Mouse (Mus musculus): ENCODE measurements around the gene Snf8. TPM values are rescaled to one million over a fixed set of nuclear protein-coding genes. Genes with fewer than 3 reads are reported as not detected.

Gene Snf8
- polyA plus RNA-seq, 1 experiment from 2014 or later = 100 TPM

Other genes starting within 250 kb of the Snf8 start
- gene Phospho1, start 210.4 kb upstream of the Snf8 start, polyA plus RNA-seq (2015; fragmentation: Nextera tagmentation; extraction: Ambion mirVana) = 8.3 and 9.1 TPM in 2 replicates
- 16.8 and 20.8 TPM in 2 replicates for gene Gngt2, start 197.7 kb upstream of the Snf8 start, polyA plus RNA-seq (2015; fragmentation: Nextera tagmentation; extraction: Ambion mirVana)
- gene Abi3, start 192.4 kb upstream of the Snf8 start, polyA plus RNA-seq (2015; fragmentation: Nextera tagmentation; extraction: Ambion mirVana) = 8.6 and 9.0 TPM in 2 replicates
- 0.09 and 0.12 TPM in 2 replicates for gene B4galnt2, start 120.0 kb upstream of the Snf8 start, polyA plus RNA-seq (2015; fragmentation: Nextera tagmentation; extraction: Ambion mirVana)
- gene Igf2bp1, start 28.9 kb upstream of the Snf8 start, polyA plus RNA-seq (2015; fragmentation: Nextera tagmentation; extraction: Ambion mirVana) = 33.0 and 38.6 TPM in 2 replicates
- gene Gip, start 10.3 kb upstream of the Snf8 start, polyA plus RNA-seq (2015; fragmentation: Nextera tagmentation; extraction: Ambion mirVana) = not detected in 2 replicates
- 46.3 and 47.1 TPM in 2 replicates for gene Ube2z, start 30.5 kb downstream of the Snf8 start, polyA plus RNA-seq (2015; fragmentation: Nextera tagmentation; extraction: Ambion mirVana)
- 530 and 547 TPM in 2 replicates for gene Atp5g1, start 40.8 kb downstream of the Snf8 start, polyA plus RNA-seq (2015; fragmentation: Nextera tagmentation; extraction: Ambion mirVana)
- gene Calcoco2, start 77.1 kb downstream of the Snf8 start, polyA plus RNA-seq (2015; fragmentation: Nextera tagmentation; extraction: Ambion mirVana) = 1.1 and 1.6 TPM in 2 replicates
- 1.1 and 2.4 TPM in 2 replicates for gene Ttll6, start 98.9 kb downstream of the Snf8 start, polyA plus RNA-seq (2015; fragmentation: Nextera tagmentation; extraction: Ambion mirVana)
- not detected in 2 replicates for gene Hoxb13, start 159.4 kb downstream of the Snf8 start, polyA plus RNA-seq (2015; fragmentation: Nextera tagmentation; extraction: Ambion mirVana)
- gene Hoxb9, start 236.6 kb downstream of the Snf8 start, polyA plus RNA-seq (2015; fragmentation: Nextera tagmentation; extraction: Ambion mirVana) = 0.07 TPM in 1 of 2 replicates, not detected in the other
- not detected in 2 replicates for gene Hoxb8, start 247.0 kb downstream of the Snf8 start, polyA plus RNA-seq (2015; fragmentation: Nextera tagmentation; extraction: Ambion mirVana)

Data from embryonic facial prominence, embryonic 15.5 days (tissue).